Mouse (Mus musculus) CH12F3 (cell line): ENCODE results near the gene Gm2a.
"Not testable (repeated sequence)": the region's sequence is repeated elsewhere in the genome, so short reads cannot be mapped to it uniquely, and the experiment has no call there.

Experiments
- in situ Hi-C: fragments of 300-500 bp; cut with MboI; formaldehyde crosslinking; loops from 2 replicates; pipeline ENCODE4 v1.14.3; 2020; ENCODE audit warnings: low sequenced_read_pairs

Gene Gm2a

DNA sequence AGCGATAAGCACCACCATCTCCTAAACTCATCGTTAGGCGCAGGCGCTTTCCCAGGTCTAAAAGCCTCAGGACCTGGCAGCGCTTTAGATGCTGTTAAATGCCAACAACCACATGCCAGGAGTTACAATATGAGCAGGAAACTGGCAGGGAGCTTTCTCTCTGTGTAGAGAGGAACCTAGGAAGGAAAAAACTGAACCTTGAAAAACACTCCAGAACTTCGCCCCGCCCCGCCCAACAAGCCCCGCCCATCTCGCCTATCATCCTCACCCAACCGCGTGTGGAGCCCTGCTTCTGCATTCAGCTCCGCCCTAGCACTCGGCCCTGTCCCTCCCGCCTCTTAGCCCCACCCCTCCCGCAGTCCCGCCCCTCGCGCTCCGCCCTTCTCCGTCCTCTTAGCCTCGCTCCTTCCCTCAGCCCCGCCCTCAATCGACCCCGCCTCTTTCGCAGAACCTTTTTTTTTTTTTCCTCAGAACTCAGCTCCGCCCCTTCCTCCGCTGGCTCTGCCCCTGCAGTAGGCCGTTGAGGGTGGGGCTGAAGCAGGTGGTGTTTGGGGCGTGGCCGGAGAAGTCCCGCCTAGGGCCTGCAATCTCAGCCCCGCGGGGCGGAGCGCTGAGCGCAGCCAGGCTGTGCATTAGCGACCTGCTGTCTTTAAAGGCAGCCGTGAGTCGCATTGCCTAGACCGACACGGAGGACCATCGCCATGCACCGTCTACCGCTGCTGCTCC lies at the start of gene Gm2a:
Gene Gm2a, plus strand, starts transcription at position 653 of the 726 bp plus-strand sequence.
- in situ Hi-C loops, result no loop called here

DNA sequence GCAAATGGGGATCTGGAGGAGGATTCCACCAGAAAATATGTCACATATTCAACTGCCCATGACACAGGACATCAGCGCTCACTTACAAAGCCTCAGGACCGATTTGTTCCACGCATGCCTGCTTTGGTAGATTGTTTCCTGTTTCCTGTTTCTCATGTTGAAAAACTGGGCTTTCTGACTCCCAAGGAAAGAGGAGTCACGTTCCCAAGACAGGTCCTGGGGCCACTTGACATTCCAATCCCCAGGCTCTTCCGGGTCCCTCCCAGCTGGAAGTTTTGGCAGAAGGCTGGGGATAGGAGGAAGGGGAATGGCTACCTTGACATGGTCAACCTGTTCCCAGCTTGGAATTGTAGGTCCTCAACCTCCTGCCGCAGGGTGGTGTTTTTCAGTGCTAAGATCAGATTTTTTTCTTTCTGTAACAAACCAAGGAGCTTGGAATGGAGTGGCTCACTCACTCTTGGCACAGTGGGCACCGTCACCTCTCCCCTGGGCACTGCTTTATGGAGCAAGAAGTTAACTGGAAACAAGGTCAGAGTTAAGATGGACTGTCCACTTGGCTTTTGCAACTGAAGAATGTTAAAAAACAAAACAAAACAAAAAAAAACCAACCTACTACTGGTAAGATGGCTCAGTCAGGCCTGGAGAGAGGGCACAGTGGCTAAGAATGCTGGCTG lies 46.9 kb upstream of the Gm2a start:
- in situ Hi-C loops, result no loop called here

DNA sequence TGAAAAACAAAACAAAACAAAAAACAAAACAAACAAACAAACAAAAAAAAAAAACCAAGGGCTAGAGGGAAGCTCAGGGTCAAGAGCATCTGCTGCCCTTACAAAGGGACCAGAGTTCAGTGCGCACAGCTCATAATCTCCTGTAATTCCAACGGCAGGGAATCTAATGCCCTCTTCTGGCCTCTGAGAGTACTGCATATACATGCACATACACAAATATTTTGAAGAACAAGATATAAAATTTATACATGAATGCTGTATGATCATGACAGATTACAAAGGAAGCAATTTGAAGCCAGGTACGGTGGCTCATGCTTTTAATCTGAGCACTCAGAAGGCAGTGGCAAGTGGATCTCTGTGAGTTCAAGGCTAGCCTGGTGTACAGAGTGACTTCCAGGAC lies 40.4 kb upstream of the Gm2a start:
- in situ Hi-C loops, result no loop called here

DNA sequence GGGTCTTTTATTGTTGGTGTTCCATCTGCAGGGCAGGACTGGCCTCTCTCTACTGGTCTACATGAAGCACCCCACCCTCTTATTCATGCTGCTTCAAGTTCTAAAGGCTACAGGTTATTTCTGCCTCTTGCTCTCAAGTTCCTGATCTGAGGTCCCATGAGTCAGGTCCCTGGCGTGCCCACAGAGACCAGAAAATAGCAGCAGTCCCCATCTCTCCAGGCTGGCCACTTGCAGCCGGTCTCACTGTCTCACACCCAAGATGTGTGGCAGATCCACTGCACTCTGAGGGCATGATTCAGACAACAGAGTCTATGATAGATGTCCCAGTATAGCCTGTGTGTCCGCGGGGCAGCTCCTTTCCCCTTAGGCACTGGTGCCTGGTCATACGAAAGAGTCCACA lies 37.1 kb upstream of the Gm2a start:
- in situ Hi-C loops, result no loop called here

DNA sequence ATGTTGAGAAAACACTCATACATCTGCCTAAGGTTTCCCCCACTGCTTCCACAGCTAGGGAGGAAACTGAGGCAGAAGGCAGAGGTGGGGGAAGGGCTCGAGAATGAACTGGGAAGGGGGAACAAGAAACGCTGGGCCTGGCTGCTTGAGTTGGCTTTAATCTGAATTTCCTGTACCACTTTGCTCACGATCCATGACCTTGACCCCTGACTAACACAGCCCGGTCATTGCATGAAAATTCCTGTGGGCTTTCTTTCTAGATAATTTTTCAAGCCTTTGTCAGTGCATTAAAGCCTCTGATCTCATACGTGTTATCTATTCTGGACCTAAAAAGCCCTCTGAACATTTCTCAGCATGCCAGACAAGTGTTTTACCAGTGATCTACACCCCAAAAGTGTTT lies 35.1 kb upstream of the Gm2a start:
- in situ Hi-C loops, result no loop called here

DNA sequence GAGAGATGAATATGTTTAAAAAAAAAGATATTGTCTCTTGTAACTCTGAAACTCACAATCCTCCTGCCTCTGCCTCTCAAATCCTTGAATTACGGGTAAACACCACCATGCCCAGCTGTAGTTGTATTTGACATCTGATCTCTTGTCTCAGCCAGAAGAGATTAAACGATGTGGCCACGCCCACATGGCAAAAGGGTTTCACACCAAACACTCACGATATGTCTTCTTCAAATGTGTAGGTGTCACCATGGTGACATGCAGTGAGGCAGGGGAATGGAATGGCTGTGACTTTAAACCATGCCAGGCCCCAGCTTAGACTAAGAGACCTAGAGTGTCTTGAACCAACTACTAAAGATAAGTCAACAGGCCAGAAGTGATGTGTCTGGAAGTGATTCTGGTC lies 31.0 kb upstream of the Gm2a start:
- in situ Hi-C loops, result no loop called here

DNA sequence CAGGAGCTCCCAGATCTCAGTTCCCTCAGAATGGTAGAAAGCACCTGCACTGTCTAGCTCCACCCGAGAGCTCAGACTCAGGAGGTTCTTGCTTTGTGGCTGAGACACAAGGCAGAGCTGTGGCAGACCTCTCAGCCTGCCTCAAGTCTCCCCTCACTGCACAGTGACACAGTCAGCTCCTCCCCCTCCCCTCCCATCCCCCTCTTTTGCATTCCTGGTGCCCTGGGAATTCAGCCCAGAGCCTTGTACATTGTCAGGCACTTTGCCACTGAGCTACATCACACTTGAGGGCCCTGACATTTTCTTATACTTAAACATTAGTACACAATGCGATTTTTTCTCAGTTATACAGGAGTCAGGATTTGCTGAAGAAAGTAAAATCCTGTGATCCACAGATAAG lies 28.9 kb upstream of the Gm2a start:
- in situ Hi-C loops, result no loop called here

DNA sequence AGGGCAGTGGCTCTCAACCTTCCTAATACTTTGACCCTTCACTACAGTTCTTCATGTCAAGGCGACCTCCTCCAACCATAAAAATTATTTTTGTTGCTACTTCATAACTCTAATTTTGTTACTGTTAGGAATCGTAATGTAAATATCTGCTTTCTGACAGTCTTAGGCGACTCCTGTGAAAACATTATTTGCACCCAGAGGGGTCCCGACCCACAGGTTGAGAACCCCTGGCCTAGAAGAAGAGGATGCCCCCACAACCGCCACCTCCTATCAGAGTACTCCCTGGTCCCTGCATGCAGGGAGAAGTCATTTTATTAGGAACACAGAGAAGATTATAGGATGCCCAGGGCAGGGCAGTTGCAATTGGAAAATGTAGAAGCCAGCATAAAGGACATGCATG lies 26.6 kb upstream of the Gm2a start:
- in situ Hi-C loops, result no loop called here

DNA sequence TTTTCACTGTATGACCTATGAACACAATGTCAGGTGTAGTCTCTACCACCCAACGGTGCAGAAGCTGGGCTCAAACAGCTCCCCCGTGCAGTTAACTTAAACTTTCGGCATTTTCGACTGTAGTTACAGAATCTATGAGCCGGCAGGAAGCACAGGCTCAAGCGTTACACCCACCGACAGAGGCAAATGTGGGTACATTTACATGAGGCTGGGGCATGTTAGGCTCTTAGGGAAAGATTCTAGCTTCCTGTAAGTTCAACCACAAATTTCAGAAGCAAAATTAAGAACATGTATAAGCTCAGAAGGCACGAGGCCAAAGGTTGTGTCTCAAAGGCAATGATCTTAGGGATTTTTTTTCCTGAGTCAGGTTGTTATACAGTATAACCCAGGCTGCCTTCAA lies 25.4 kb upstream of the Gm2a start:
- in situ Hi-C loops, result no loop called here

DNA sequence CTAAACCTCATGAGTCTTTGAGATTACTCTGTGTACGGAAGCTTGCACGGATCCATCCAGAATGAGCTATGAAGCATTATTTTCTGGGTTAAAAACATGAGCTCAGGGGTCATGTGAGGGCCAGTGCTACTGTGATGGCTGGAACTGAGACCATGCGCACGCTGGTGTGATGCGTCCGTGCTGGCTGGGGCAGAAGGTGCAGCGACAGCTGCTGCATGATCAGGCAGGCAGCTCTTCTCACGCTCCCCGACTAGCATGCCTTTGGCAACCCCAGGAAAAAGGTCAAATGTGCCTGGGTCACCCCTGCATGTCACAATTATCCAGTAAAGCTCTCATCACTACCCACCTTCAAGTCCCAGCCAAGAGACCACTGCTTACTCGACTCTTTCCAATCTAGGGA lies 24.7 kb upstream of the Gm2a start:
- in situ Hi-C loops, result no loop called here

DNA sequence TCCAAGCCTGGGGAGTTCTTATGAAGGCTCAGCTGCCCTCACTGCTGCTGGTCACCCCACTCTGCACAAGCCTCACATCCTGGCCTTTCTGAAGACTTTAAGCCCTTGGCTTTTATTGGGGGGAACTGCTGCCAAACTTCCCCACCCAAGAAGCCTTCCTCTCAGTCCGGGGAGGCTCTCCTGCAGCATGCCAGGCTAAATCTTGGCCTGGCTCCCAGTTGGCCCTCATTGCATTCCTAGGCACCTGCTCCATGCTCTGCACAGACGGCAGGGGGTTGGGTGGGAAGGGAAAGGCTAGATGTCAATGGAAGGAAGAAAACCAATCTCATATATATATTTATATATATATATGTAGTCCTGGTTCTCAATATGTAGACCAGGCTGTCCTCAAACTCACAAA lies 22.3 kb upstream of the Gm2a start:
- in situ Hi-C loops, result no loop called here

DNA sequence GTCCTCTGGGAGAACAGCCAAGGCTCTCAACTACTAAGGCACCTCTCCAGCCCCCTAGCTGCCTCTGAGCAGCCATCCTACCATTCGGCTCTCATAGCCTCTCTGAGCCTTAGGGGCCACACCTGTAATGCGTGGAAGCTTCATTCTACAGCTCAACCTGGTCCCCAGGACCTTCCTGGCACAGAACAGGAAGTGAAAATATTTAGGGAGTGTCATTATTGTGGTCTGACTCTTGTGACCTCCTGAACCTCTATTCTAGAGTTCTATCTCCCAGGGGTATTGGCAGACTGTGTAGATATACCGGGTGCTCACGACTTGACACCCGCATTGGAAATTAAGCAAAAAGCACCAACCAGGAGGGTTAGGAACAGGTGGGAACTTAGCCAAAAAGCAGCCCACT lies 21.7 kb upstream of the Gm2a start:
- in situ Hi-C loops, result no loop called here

DNA sequence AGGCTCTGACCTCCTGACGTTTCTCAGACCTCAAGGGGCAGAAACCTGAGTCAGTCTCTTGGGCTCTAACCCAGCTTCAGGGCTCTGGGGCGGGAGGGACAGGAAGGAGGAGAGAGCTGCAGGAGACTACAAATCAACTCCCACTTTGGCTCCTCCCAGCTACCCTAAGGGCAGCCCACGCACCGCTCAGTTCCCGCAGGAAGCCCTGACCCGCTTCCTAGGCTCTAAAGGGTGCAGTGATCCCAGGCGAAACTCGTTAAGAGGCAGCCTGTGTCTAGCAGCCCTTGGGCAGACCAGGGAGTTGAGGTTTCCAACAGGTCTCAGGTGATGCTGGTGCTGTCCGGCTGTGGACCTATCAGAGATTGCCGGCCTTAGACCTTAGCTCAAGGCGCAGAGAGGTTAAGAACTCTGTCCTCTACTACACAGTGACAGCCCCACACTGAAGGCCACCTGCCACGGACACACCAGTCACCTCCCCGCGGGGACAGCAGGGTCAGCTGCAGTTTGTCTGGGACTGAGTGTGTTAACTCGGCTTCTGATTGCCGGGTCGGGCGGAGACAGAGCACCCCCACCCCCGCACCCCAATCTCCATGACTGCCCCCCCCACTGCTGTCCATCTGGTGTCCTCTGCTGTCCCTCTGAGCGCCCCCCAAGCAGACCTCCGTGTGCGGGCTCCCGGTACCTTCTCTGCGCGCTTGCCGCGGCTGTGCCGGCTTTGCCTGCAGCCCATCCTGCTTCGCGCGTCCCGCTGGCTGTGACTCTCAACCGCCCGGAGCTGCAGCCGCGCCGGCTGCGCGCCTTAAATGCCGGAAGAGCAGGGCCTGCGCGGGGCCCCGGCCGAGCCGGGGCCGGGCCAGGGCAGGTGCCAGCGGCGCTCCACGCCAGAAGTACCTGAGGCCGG lies 20.3 kb upstream of the Gm2a start, which contains the start of gene Ccdc69:
Gene Ccdc69, minus strand, starts transcription at position 801 of the 901 bp plus-strand sequence.
- in situ Hi-C loops, result no loop called here

DNA sequence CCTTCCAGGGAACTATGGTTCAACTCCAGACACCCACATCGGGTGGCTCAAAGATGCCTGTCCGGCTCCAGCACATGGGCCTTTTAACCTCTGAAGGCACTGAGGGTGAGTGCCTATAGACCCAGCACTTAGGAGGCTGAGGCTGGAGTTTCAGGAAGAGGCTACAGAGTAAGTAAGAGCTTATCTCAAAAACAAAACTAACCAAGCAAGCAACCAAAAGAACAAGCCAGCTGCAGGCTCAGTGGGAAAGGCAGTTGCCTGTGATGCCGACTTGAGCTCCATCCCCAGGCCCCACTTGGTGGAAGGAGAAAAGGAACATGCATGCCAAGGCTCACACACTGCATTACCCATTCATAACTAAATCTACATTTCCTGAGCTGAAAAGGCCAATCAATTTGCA lies 19.4 kb upstream of the Gm2a start:
- in situ Hi-C loops, result no loop called here

DNA sequence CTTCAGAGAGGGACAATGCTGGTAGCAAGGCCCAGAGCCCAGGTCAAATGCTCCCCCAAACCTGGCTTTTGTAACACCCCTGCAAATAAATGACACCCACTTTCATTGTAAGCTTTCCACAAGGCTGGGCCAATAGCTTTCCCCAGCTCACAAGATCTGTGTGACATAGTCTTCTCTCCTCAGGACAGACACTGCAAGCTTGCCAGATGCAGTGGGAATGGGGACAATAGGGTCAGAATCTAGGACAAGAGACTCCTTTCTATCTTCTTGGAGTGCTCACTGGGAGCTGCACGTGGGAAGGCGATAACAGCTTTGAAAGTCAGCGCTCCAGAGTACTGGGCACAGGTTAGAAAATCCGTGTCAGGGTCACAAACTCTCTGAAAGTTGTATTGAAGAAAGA lies 18.7 kb upstream of the Gm2a start:
- in situ Hi-C loops, result no loop called here

DNA sequence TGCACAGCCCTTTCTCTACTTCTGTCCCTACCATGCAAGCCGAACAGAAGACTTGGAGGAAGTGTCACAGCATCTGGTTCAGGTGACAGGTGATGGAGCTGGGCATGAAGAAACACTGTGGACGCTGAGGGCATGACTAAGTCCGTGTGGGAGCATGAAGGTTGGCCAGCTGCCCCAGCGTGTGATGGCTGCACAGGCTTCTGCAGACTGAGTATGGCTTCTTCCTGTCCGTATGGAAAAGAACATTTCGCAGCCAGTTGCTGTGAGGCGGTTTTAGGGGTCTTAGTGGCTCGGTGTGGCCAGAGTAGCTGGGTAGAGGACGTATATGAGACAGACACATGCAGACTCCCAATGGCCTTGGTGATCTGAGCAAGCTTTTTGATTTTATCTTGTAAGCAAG lies 16.7 kb upstream of the Gm2a start:
- in situ Hi-C loops, result no loop called here

DNA sequence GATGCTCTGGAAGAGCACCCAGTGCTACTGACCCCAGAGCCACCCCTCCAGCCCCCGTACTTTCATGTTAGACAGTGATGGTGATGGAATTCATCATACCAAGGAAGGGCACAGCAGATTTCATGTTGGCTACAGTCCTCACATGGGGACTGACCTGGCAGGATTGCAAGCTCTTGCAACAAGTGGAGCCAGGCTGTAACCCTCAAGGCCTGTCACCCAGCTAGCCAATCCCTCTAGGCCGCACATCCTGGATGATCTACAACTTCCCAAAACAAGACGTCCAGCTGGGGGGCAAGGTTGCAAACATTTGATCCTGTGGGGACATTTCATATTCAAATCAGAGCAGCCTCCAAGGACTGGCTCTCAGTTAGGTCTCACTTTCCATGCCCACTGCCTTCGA lies 13.3 kb upstream of the Gm2a start:
- in situ Hi-C loops, result no loop called here

DNA sequence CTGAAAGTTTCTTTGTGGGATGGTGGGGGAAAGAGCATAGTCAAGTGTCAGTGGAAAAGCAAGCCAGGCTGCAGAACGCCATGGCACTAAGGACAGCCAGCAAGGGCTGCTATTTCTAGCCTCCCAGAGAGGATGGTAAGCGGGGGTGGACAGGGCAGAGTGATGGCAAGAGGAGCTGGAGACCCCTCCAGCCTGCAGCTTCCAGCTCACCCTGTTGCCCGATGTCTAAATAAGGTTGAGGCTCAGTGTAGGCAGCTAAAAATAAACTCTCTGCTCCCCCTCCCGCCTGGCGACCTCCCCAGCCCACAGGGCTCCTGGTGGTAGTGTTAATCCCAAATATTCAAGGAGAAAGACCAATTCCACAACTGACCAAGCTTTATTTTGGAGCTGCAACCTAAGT lies 12.5 kb upstream of the Gm2a start:
- in situ Hi-C loops, result no loop called here

DNA sequence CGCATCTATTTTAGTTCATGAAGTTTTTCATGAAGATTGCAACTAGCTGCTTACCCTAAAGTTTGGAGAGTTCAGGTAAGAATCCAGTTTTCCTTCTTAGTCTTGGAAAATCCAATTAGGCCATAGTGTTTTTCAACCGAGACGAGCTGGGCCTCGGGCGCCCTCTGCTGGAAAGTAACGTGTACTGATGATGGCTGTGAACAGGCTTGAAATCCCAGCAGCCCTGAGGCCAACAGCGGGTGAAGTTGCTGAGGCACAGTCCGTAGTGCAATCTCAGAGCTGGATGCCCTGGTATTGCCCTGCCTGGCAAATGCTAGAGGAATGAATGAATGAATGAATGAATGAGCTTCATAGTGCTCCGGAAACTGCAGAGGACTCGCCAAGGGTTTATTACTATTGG lies 10.9 kb upstream of the Gm2a start:
- in situ Hi-C loops, result no loop called here

DNA sequence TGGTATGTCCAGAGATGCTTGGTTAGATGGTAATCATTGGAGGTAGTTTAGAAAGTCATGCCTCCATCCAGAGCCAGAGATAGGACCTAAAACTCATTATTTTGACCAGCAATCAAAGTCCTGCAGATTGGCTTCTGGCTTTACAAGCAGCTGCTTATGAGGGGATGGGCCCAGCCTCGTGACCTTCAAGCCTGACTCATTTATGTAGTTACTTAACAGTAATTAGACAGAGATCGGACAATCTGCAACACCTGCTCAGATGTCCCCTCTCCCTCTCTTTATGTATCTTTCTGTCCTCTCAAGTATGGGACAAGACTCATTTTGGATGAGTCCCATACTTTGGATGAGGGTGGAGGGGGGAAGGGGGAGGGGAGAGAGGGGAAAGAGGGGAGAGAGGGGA lies 8.0 kb upstream of the Gm2a start:
- in situ Hi-C loops, result no loop called here

DNA sequence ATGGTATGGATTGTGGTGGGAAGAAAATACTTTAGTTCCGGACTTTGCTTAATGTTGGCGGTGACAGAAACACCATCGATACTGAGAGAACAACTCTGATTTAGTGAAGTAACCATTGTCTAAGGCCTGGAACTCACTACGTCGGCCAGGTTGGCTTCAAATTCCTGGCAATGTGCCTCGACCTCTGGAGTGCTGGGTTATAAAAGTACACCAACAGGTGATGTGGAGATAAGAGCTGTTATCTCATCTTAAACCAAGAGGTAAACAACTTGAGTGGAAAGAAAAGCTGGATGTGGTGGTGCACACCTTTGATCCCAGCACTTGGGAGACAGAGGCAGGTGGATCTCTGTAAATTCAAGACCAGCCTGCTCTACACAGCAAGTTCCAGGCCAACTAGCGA lies 4.8 kb upstream of the Gm2a start:
- in situ Hi-C loops, result no loop called here

DNA sequence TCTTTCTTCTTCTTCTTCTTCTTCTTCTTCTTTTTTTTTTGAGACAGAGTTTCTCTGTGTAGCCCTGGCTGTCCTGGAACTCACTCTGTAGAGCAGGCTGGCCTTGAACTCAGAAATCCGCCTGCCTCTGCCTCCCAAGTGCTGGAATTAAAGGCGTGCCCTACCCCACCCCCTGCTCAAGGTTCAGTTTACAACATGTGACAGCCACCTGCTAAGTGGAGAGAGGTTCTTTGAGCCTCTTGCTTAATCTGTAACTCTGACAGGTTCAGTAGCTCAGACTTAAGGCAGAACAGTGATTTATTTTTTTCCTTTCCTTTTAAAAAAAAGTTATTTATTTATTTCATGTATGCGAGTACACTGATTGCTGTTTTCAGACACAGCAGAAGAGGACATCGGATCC lies 1.6 kb upstream of the Gm2a start:
- in situ Hi-C loops, result not testable (repeated sequence)
